Mouse (Mus musculus): ENCODE data around the gene Atg10. TPM values are rescaled to one million over a fixed set of nuclear protein-coding genes. Genes with fewer than 3 reads are reported as not detected.

Gene Atg10
- total RNA-seq, 2 experiments from 2014 or later: 24.1 to 25.1 TPM

DNA sequence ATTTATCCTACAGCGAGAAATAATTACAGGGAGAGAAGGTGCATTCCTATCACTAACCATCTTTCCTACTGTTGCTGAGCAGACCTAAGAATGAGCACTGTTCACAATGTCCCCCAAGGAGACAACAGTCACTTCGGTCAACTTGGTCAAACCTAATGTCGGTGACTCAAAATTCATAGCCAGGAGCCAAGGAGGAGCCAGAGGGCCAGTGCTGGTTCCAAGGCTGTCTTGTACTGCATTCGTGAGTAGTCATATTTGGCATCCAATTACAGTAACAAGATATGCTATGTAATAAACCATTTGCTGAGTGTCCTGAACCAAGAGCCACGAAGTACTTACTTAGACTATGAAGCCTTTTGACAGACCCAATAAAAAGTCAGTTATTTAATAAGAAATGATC lies 176.9 kb downstream of the Atg10 start:
- no peak for DNase-seq (ENCODE audit: low spot score)
- intact Hi-C loops (cut with DNase I): no loop called here

DNA sequence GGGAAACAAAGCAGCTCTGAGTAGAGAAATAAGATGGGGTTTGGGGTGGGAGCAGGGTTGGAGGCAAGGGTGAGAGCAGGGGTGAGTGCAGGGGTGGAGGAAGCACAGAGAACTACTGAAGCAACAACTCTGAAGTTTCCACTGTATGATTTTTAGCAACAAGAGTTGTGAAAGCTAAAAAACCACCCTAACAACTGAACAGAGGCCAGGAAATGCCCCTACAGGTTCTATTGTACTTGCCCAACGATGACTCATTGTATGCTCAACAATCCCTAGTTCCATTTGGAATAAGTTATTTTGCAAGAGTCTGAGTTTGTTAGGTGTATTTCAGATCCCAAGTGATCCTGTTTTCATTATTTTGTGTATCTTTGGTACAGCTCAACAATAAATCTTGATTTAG lies 182.5 kb downstream of the Atg10 start:
- no peak for DNase-seq (ENCODE audit: low spot score)
- intact Hi-C loops (cut with DNase I): loop anchor here (5.0 kb wide), 1 partner anchor 596 kb away; no protein-coding TSS in a partner anchor

DNA sequence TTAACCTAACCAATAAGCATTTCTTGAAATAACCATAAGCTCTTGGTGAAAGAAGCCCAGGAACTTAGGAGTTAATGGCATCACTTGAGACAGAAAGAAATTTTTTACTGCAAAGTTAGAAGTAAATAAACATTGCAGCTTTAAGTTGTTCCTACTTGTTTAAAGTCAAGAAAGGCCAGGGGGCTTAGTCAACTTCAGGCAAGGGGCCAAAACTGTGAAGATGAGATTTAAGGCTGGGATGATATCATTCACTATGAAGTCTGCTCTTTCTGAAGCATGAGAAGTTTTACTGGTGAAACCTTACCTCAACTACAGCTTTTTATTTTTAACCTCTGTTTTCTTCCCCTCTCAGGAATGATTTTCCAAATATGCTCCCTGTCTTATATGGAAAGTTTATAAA lies 183.3 kb downstream of the Atg10 start:
- DNase-seq (ENCODE audit: low spot score): no peak
- intact Hi-C loops (cut with DNase I): loop anchor here (5.0 kb wide), 1 partner anchor 597 kb away; no protein-coding TSS in a partner anchor

DNA sequence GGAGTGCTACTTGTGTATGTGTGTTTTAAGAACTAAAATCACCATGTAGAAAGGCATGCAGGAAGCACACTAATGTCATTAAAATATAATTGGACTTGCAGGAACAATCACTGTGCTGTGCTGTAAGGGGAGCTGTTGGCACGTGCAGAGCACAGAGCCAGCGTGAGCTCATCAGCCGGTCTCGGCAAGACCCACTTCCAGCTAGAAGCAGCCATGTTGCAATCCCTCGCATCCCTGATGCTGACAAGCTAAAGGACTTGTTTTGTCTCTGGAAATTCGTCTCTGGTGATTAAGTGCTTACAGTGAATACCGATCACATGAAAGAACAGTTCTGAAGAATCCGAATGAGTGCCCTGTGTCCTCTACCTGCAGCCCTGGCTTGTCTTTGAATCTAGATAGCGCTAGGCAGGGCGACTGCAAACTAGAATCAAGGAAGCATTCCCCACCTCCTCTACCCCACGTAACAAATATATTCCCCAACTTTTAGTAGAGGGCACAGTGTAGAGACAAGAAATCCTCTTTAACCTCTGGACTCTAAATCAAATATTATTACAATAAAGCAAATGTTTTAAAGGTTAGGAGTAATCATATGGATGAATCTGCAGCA lies 184.5 kb downstream of the Atg10 start:
- DNase-seq (ENCODE audit: low spot score): peak; percentile 1
- intact Hi-C loops (cut with DNase I): no loop called here

DNA sequence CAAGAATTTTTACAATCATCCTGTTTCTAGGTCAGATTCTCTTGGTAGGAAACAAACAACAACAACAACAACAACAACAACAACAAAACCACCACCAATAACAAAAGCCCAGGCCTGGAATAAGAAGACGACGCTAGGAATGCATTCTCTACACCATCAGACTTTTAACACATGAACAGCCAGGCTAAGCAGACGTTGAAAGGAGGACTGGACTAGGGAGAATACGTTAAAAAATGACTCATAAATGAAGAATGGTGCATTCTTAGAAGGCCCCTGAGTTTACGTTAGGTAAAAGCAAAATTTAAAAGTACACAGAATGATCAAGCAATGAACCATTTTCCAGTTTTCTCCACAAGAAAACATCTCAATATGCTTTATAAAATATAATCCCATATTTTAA lies 185.1 kb downstream of the Atg10 start:
- DNase-seq (ENCODE audit: low spot score): no peak
- intact Hi-C loops (cut with DNase I): no loop called here

DNA sequence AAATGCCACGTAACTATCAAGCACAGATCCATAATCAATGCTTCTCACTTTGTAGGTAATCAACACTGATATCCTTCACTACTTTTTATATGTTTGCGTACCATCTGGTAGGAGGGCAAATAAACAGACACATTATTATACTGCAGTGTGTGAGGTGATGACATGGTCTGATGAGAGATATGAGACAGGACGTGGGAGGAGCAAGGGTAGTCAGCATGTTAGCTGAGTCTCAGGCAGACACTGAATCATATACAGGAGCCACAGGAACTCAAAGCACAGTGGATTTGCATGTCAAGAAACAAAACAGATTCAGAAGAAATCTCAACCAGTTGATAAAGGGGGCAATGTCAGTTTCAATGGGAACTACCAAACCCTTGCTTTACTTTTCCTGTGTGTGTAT lies 185.7 kb downstream of the Atg10 start:
- intact Hi-C loops (cut with DNase I): no loop called here
- DNase-seq (ENCODE audit: low spot score): no peak

DNA sequence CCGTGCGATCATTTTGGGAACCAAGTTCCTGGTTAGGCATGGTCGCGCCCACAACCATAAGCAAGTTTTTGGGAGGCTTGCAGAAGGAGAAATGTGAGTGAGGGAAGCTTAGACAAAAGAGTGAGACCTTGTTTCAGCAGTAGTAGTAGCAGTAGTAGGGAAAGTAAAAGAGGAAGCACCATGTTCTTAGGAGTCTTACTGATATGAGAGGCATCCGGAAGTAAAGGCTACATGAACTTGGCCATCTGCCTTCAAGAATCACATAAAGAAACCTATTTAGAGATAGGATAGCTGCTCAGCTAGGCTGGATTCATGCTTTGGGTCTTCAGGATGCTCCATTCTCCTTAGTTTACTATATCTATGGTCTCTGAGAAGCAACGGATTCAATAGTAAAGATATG lies 186.4 kb downstream of the Atg10 start:
- no peak for DNase-seq (ENCODE audit: low spot score)
- intact Hi-C loops (cut with DNase I): no loop called here

DNA sequence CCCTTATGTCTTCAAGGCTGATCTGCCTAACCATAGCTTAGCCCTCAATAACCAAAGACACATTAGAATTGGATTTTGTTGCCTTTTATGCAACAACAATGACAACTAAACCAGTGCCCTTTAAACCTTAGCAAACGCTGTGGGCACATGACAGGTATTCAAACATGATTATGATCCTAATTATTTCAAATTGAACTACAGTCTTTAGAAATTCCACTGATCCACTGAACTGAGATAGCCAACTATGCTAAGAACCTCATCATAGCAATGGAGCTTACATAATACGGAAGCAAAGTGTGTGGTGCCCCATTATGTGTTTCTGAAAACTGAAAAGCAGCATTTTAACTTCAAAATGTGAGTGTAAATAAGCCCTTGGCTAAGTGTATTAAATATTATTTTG lies 191.9 kb downstream of the Atg10 start:
- no peak for DNase-seq (ENCODE audit: low spot score)
- intact Hi-C loops (cut with DNase I): no loop called here

DNA sequence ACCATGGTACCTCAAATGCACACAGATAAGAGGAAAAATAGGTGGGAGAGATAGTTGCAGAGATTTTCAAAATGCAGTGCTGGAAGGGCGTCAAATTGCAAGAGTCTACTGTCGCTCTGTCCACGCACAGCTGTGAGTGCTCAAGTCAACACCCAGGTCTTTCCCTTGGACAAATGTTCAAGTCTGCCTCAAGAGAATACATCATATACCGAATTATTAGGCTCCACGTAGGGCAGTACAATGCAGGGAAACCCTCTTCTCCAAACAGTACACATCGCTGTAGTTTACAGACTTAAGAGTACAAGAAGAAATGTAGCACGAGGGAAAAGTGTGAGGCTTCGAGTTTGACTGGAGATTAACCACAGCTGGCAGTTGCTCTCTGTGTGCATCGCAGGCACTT lies 200.3 kb downstream of the Atg10 start:
- intact Hi-C loops (cut with DNase I): no loop called here
- DNase-seq (ENCODE audit: low spot score): no peak

DNA sequence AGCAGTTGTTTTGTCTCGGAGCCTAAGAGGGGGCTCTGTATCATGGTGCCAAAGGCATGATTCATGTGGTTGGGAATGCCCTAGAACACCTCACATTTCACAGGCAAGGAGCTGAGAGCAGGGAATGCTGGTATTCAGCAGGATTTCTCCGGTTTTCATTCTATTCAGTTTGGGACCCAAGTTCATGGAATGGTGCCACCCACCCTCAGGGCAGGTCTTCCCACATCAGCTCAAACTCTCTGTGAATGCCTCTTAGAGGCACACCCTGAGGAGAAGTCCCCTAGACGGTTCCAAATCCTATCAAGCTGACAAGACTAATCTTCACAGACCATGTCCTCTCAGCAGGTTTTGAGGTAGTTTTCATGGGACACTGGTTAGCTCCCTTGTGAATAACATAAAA lies 211.9 kb downstream of the Atg10 start:
- no peak for DNase-seq (ENCODE audit: low spot score)
- intact Hi-C loops (cut with DNase I): no loop called here

DNA sequence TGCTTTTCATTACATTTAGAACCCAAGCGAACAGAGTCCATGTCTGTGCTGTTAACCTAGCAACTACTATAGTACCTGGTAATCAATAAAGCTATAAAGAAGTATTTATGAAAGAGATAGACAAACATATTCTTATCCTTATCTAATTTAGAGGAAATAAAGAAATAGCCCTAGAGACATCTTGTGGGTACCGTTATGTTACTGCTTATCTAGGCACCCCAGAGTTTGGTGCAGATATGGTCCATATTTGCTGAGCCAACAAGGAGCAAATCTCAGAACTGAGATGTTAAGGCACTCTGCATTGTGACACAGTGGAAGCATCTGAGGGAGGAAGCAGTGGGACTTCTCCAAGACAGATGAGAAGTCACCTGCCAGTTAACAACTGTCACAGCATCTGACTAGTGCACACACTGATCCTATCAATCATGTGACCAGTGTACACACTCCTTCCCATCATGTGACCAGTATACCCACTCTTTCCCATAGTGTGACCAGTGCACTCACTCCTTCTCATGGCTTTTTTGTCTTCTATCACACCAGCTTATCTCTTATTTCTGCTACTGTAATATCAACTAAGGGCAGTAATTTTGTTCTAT lies 228.6 kb downstream of the Atg10 start:
- intact Hi-C loops (cut with DNase I): no loop called here

DNA sequence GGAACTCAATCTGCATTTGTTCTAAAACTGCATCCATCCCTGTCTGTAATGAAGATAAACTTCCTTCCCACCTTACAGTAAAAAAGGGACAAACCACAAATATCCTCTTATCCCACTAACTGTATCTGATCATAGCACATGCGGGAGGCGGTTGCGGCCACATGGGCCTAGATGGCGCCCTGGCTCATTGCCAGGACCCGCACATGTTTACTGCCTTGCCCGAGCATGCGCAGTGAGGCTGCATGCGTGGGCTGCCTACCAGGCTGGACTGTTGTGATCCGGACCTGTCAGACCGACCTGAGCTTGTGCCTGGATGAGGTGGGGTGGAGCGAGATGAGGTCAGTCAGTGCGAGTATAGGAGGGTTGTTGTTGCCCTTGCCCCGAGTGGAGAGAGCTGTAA lies 230.2 kb downstream of the Atg10 start:
- DNase-seq (ENCODE audit: low spot score): no peak
- intact Hi-C loops (cut with DNase I): no loop called here

More for the DNA sequence above, 228.6 kb downstream of the Atg10 start:
- DNase-seq (ENCODE audit: low spot score): no peak

DNA sequence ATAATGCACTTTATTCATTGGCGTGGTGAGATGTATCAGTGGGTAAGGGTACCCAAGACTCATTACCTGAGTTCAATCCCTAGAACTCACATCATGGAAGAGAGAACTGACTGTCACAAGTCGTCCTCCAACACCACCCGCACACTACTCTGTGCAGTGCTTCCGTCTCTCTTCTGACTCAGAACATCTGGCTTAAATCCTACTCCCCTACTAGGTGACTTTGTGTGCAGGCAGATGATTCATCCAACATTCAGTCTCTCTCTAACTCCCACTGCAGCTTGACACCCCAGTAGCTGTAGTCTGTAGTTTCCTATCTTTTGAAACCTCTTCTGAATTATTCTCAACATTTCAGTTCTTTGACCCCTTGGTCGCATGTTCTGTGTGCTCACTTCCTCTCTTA lies 230.8 kb downstream of the Atg10 start:
- intact Hi-C loops (cut with DNase I): no loop called here
- DNase-seq (ENCODE audit: low spot score): no peak

DNA sequence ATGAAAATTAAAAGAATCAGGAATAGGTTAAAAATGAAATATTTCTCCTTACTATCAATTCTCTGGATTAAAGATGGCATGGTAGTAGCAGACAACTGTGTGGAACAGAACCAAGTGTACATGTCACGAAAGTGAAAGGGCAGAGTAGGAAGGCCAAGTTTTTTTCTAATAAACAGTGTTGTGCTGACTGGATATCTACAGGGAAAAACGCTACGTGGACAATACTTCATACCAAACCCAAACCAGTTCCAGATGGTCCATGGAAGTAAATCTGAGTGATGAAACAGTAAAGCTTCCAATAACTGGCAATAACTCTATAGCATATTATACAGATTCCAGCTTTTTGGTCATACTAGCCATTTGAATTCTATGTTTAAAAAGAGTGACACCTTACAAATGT lies 235.5 kb downstream of the Atg10 start:
- no peak for DNase-seq (ENCODE audit: low spot score)
- intact Hi-C loops (cut with DNase I): no loop called here

DNA sequence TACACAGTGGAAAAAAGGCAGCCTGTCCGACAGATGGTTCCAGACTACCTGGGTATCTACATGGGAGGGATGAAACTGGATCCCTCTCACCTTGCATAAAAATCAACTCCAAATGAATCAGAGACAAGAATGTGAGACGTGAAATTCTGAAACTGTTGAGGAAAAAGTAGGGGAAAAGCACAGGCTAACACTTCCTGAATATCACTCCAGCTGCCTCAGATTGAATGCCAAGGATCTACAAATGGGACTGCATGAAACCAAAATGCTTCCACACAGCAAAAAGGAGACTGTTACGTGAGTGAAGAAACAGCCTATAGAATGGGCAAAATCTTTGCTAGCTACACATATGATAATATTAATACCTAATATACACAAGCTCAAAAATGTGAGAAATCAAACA lies 238.4 kb downstream of the Atg10 start:
- DNase-seq (ENCODE audit: low spot score): no peak
- intact Hi-C loops (cut with DNase I): no loop called here

DNA sequence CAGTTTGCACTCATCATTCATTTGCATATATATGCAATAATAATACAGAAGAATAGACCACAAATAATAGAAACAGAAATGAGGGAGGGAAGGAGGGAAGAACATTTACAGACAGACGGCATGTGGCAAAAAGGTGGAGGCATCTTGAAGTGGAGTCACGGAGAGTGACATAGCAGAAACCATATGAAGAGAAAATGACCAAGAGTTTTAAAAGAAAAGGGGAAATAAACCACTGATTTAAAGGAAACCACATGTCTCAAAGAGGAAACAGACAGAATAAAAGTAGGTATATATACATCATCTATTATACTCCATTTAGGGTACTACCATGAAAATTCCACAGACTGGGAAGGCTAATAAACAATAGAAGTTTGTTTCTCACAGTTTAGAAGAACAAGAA lies 239.7 kb downstream of the Atg10 start:
- intact Hi-C loops (cut with DNase I): no loop called here
- DNase-seq (ENCODE audit: low spot score): no peak

DNA sequence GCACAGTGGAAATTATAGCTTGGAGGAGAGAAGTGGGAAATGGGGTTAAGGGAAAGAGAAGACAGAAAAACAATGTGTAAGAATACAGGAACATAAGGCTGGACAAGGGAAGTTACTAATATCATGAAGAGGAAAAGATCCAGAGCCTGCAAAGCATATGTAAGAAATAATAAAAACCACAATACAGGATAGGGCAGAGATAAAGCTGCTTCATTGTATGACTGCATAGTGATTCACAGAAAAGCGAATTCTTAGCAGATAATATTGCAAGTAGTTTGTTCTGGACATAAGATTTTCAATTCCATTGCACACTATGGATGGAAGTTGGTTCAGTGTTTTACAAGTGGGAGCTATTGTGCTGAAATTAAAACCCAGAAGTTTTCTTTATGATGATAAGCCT lies 242.0 kb downstream of the Atg10 start:
- intact Hi-C loops (cut with DNase I): no loop called here
- DNase-seq (ENCODE audit: low spot score): no peak

DNA sequence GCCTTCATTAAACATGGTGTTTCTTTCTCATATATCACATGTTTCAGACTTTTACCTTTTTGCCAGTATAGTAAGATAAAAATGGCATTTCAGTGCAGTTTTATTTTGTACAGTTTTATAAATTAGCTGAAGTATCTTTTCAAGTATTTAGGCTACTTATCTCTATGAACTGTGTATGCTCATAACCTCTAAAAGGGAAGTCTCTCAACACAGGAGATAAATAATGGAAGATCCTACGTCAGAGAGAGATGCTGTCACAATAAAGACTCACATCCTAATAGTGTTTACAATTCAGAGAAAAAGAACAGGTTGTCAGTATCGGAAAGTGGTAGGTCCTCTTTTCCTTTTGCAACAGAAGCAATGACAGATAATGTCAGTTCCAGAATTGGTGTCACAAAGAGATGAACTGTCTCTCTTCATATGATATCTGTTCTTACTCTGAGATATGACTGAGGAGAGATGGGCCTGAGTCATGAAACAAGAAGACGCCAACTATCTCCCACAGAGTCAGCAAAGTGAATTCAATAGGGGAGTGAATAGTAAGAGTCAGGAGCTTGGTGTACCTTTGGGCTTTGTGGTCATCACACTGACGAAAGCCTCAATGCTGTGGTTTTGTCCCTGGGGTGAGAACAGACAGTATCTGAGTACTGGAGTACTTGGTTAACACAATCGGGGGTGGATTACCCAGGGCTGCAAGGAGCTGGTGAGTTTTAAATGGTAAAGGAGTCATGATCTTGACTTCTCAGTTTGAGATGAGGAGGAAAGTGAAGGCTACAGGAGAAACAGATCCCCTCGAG lies 242.7 kb downstream of the Atg10 start:
- intact Hi-C loops (cut with DNase I): no loop called here
- no peak for DNase-seq (ENCODE audit: low spot score)

DNA sequence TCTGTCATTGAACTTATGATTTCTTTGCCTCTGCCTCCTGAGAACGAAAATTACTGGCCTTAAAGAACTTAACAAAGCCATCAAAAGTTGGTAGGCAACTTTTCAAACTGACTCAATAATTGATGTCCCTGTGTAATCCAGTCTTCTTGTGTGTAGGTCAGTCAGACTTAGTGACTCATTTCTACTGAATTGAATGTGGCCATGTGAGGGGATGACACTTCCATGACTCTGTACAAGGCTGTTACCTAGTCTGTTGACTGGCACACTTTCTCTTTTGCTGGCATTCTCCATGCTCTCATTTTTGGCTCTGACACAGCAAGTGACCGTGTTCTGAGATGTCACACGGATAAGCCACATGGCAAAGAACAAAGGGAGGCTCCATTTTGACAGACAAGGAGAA lies 246.7 kb downstream of the Atg10 start:
- intact Hi-C loops (cut with DNase I): no loop called here

DNA sequence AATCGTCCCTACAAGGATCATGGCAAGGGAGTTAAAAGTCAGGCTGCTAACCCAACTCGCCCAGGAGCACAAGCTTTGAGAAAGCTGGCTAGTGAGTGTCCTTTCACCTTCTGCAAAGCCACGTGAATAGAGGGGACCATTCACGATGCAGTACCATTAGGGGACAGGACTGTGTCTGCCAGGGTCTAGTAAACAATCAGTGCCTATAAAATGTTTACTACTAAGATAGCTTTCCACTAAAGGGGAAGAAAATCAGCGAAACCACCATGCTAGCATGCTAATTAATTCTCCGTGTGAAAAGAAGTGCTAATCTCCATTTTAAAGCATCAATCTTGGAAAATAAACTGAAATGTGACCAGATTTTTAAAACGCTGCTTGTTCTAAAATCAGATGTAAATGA lies 250.4 kb downstream of the Atg10 start:
- no peak for DNase-seq (ENCODE audit: low spot score)
- intact Hi-C loops (cut with DNase I): no loop called here

More for the DNA sequence above, 246.7 kb downstream of the Atg10 start:
- no peak for DNase-seq (ENCODE audit: low spot score)

DNA sequence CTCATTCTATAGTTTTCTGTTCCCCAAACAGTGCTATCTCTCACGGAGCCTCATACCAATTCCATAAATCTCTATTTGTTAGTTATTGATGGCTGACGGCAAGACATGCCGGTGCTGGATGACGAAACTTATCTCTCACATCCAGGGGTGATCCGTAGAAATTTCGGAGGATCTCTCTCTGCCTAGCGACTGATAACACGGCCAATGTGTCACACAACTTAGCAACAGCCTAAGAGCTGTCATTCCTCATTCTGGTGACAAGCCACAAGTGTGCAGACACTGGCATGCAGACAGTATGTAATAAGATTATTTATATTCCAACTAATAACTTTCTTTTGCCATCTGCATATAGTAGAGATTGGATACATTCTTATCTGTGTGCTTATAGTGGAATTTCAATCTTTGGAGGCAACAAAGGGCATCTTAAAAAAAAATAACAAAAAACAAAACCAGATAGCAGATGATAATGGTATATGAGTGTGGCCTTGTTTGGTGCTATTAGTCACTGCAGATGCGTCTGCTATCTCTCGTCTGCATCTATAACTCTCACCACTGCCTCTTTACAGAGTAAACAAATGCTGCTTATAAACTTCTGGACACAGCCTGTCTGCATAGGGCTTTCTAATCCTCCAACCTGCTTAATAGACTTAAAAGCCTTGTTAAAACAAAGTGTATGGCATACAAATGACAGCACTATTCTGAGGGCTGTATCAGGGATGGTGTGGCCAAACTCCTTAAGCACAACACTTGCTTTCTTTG lies 253.3 kb downstream of the Atg10 start:
- intact Hi-C loops (cut with DNase I): no loop called here
- no peak for DNase-seq (ENCODE audit: low spot score)

All from heart, postnatal 25 days (tissue).